Mouse (Mus musculus): ENCODE measurements around the gene Spin2e.
"Not testable (repeated sequence)": the region's sequence is repeated elsewhere in the genome, so short reads cannot be mapped to it uniquely, and the experiment has no call there.

Gene Spin2e

DNA sequence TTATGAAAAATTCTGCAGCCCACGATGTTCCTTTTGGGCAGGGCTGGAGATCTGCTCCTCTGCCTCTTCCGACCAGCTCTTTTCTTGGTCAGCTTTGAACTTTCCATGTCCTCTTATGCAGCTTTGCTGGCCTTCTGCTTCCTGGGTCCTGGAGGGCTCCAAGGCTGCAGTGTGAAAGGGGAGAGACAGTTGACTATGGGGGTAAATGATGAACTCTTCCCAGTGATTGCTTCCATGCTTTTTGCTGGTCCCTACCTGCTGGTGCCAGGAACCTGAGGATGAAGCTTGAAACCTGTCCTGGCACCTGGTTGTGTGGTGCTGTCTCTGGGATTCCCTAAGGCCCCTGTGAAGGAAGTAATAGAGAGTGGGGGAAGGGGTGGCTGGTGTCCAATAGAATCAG is at the start of gene Spin2e:
TSS of gene Spin2e (minus strand) at position 101 of the 400 bp plus-strand sequence.
- DNase-seq (ENCODE audit: low read depth), result not testable (repeated sequence)

DNA sequence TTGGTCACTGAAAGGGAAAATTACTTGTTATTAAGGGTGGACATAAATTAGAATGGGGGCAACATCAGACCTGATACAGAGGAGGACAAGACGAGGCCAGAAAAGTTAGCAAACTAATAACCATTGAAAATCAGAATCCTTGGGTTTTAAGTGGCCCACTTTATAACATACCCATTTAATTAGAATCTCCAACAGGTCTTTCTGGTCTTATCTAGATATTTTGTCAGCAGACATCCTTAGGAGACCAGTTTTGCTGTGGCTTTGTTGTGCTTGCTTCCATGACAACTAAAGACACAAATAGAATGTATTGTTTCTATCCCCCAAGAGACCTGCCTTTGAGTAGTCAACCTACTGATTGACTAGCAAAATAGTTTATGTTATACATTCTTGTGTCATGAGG is 44.5 kb downstream of the Spin2e start, which contains the start of gene Gm21883:
TSS of gene Gm21883 (minus strand) at position 101 of the 400 bp plus-strand sequence.
- DNase-seq (ENCODE audit: low read depth), result not testable (repeated sequence)
